Mouse (Mus musculus) testis, adult 2 months (tissue): ENCODE measurements at regions not wholly inside any gene's neighbourhood (a gene's known extent, or its start where the extent isn't known, plus 50 kb on each side); places are given as distances from the start of the nearest gene placed in this dataset.

ENCODE experiments used
- CTCF ChIP-seq: fragments of 200-500 bp; IDR thresholded peaks from 2 replicates; pipeline ENCODE4 v1.5.1; 2012; ENCODE audit warnings: low read depth, mild to moderate bottlenecking, inconsistent platforms, low read length, moderate library complexity; ENCODE audit not compliant: control insufficient read depth, insufficient read depth, insufficient replicate concordance
- POLR2A ChIP-seq: fragments of 200-500 bp; IDR thresholded peaks from 2 replicates; pipeline ENCODE4 v1.6.1; 2012; ENCODE audit warnings: low read depth, mild to moderate bottlenecking, inconsistent platforms, low read length, moderate library complexity; ENCODE audit not compliant: control insufficient read depth

DNA sequence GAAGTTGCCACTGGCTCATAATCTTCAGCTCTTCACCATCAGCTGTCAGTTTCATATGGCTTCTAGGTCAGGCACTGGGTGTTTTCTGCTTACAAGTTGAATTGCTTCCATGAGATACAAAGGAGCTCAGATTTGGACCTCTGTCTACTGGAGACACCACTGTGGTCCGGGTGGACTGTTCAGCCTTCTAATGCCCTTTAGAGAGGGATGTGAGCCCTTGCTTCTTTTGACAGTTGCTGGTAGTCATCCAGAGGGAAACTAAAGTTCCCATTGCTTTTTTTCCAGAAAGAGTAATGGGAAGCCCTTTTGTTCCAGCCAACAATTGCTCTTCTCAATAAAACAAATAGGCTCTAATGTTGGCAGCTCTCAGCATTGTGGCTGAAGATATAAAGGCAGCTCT is 103.7 kb upstream of the Tab2 start:
- TF ChIP-seq CTCF (no peak), POLR2A (no peak)
